Mouse (Mus musculus): ENCODE data around the gene Osbpl8. TPM values are rescaled to one million over a fixed set of nuclear protein-coding genes. Genes with fewer than 3 reads are reported as not detected.

The Osbpl8 gene
- 5.7 and 6.6 TPM in 2 replicates for polyA plus RNA-seq (2012; rRNA removed)

GRCm38 (mm10) chr10:111164304-111165218 is at the start of gene Osbpl8:
Gene Osbpl8 (plus strand): TSS chr10:111164752.
- Histone ChIP-seq H3K27me3 (ENCODE audit: control insufficient read depth, insufficient read depth, low read length) (no peaks in the 10 kb centered on the region), H3K4me1 (ENCODE audit: control insufficient read depth, insufficient read depth, insufficient read length) (peaks cover 11% of the 10 kb centered on the region; the same call in 1 of the 2 replicates), H3K36me3 (ENCODE audit: control insufficient read depth, insufficient read depth, low read length) (no peaks in the 10 kb centered on the region), H3K4me3 (ENCODE audit: extremely low read depth, insufficient read depth, insufficient read length) (peak within 1 kb of the TSS; percentile 81), H3K27ac (ENCODE audit: insufficient read depth, low read length) (peak within 1 kb of the TSS; percentile 97)
- no peak for TF ChIP-seq CTCF (IDR thresholded peaks at IDR 0.05; ENCODE audit: extremely low read depth, insufficient read depth, insufficient read length, insufficient replicate concordance)
- peak; percentile 91 for TF ChIP-seq POLR2A (IDR thresholded peaks at IDR 0.05; ENCODE audit: low read depth, low read length)
- DNase-seq (ENCODE audit: low read depth in 1 of 2, low spot score in 2 of 2): peak; percentile 91 to 99
- under 1% methylated on average over 77 of the region's 84 CpGs for WGBS

- WGBS: 75% methylated on average over 7 of the region's 7 CpGs
- H3K27me3 ChIP-seq (ENCODE audit: control insufficient read depth, insufficient read depth, low read length): no peaks in the 10 kb centered on the region
These were observed 47.2 kb upstream of the Osbpl8 start for GRCm38 (mm10) chr10:111117198-111117845.

GRCm38 (mm10) chr10:111118292-111118691 is 46.3 kb upstream of the Osbpl8 start:
- peaks cover 10% of the 10 kb centered on the region for H3K4me1 ChIP-seq (ENCODE audit: control insufficient read depth, insufficient read depth, insufficient read length)

More at GRCm38 (mm10) chr10:111117198-111117845, 47.2 kb upstream of the Osbpl8 start:
- no peak for DNase-seq (ENCODE audit: low read depth in 1 of 2, low spot score in 2 of 2)
- Histone ChIP-seq H3K4me1 (ENCODE audit: control insufficient read depth, insufficient read depth, insufficient read length) (peaks cover 6% of the 10 kb centered on the region), H3K4me3 (ENCODE audit: extremely low read depth, insufficient read depth, insufficient read length) (no peak overlapping the region), H3K27ac (ENCODE audit: insufficient read depth, low read length) (0 out of 2 replicates have a peak overlapping the region, but pooled peaks have one; percentile 2), H3K36me3 (ENCODE audit: control insufficient read depth, insufficient read depth, low read length) (no peaks in the 10 kb centered on the region)
- TF ChIP-seq POLR2A (IDR thresholded peaks at IDR 0.05; ENCODE audit: low read depth, low read length): no peak
- TF ChIP-seq CTCF (IDR thresholded peaks at IDR 0.05; ENCODE audit: extremely low read depth, insufficient read depth, insufficient read length, insufficient replicate concordance): no peak

GRCm38 (mm10) chr10:111118991-111119650 is 45.4 kb upstream of the Osbpl8 start:
- DNase-seq (ENCODE audit: low read depth in 1 of 2, low spot score in 2 of 2): peak in 1 of 2 experiments; percentile 54
- no peak overlapping the region for H3K4me3 ChIP-seq (ENCODE audit: extremely low read depth, insufficient read depth, insufficient read length)
- TF ChIP-seq POLR2A (IDR thresholded peaks at IDR 0.05; ENCODE audit: low read depth, low read length): no peak
- no peak for TF ChIP-seq CTCF (IDR thresholded peaks at IDR 0.05; ENCODE audit: extremely low read depth, insufficient read depth, insufficient read length, insufficient replicate concordance)
- no peaks in the 10 kb centered on the region for H3K27me3 ChIP-seq (ENCODE audit: control insufficient read depth, insufficient read depth, low read length)
- peak overlapping the region; percentile 64 for H3K27ac ChIP-seq (ENCODE audit: insufficient read depth, low read length)
- 15% methylated on average over 3 of the region's 3 CpGs for WGBS
- H3K4me1 ChIP-seq (ENCODE audit: control insufficient read depth, insufficient read depth, insufficient read length): peaks cover 14% of the 10 kb centered on the region
- H3K36me3 ChIP-seq (ENCODE audit: control insufficient read depth, insufficient read depth, low read length): no peaks in the 10 kb centered on the region

More at GRCm38 (mm10) chr10:111118292-111118691, 46.3 kb upstream of the Osbpl8 start:
- Histone ChIP-seq H3K36me3 (ENCODE audit: control insufficient read depth, insufficient read depth, low read length) (no peaks in the 10 kb centered on the region), H3K27me3 (ENCODE audit: control insufficient read depth, insufficient read depth, low read length) (no peaks in the 10 kb centered on the region), H3K27ac (ENCODE audit: insufficient read depth, low read length) (peak overlapping the region; percentile 55; the same call in 1 of the 2 replicates), H3K4me3 (ENCODE audit: extremely low read depth, insufficient read depth, insufficient read length) (no peak overlapping the region)
- TF ChIP-seq CTCF (IDR thresholded peaks at IDR 0.05; ENCODE audit: extremely low read depth, insufficient read depth, insufficient read length, insufficient replicate concordance) (no peak), POLR2A (IDR thresholded peaks at IDR 0.05; ENCODE audit: low read depth, low read length) (no peak)
- WGBS: 22% methylated on average over 9 of the region's 9 CpGs
- DNase-seq (ENCODE audit: low read depth in 1 of 2, low spot score in 2 of 2): peak in 1 of 2 experiments; percentile 31

GRCm38 (mm10) chr10:111119756-111120155 is 44.8 kb upstream of the Osbpl8 start:
- peaks cover 14% of the 10 kb centered on the region for H3K4me1 ChIP-seq (ENCODE audit: control insufficient read depth, insufficient read depth, insufficient read length)
- no peaks in the 10 kb centered on the region for H3K27me3 ChIP-seq (ENCODE audit: control insufficient read depth, insufficient read depth, low read length)
- H3K27ac ChIP-seq (ENCODE audit: insufficient read depth, low read length): peak overlapping the region; percentile 56; the same call in 1 of the 2 replicates
- DNase-seq (ENCODE audit: low read depth in 1 of 2, low spot score in 2 of 2): no peak
- no peaks in the 10 kb centered on the region for H3K36me3 ChIP-seq (ENCODE audit: control insufficient read depth, insufficient read depth, low read length)
- no peak for TF ChIP-seq CTCF (IDR thresholded peaks at IDR 0.05; ENCODE audit: extremely low read depth, insufficient read depth, insufficient read length, insufficient replicate concordance)
- no peak for TF ChIP-seq POLR2A (IDR thresholded peaks at IDR 0.05; ENCODE audit: low read depth, low read length)
- H3K4me3 ChIP-seq (ENCODE audit: extremely low read depth, insufficient read depth, insufficient read length): no peak overlapping the region

GRCm38 (mm10) chr10:111122864-111123398 is 41.6 kb upstream of the Osbpl8 start:
- TF ChIP-seq POLR2A (IDR thresholded peaks at IDR 0.05; ENCODE audit: low read depth, low read length) (no peak), CTCF (IDR thresholded peaks at IDR 0.05; ENCODE audit: extremely low read depth, insufficient read depth, insufficient read length, insufficient replicate concordance) (no peak)
- H3K27ac ChIP-seq (ENCODE audit: insufficient read depth, low read length): no peak overlapping the region
- H3K27me3 ChIP-seq (ENCODE audit: control insufficient read depth, insufficient read depth, low read length): no peaks in the 10 kb centered on the region
- peaks cover 14% of the 10 kb centered on the region for H3K4me1 ChIP-seq (ENCODE audit: control insufficient read depth, insufficient read depth, insufficient read length)
- no peaks in the 10 kb centered on the region for H3K36me3 ChIP-seq (ENCODE audit: control insufficient read depth, insufficient read depth, low read length)
- H3K4me3 ChIP-seq (ENCODE audit: extremely low read depth, insufficient read depth, insufficient read length): no peak overlapping the region
- 83% methylated on average over 10 of the region's 10 CpGs for WGBS
- no peak for DNase-seq (ENCODE audit: low read depth in 1 of 2, low spot score in 2 of 2)
